Mouse (Mus musculus) liver, adult 2 months (tissue): ENCODE data around the gene Olfml2a. TPM values are rescaled to one million over a fixed set of nuclear protein-coding genes. Genes with fewer than 3 reads are reported as not detected.

Source experiments
- DNase-seq: peaks from one replicate; pipeline ENCODE4 v3.0.0-alpha.2; 2011; ENCODE audit warnings: low read depth, low spot score; ENCODE audit errors: extremely low read depth
- H3K27ac ChIP-seq: fragments of 200-500 bp; replicated peaks from 2 replicates; pipeline ENCODE4 v1.5.1; 2012; ENCODE audit warnings: low read depth, mild to moderate bottlenecking, control low read depth, inconsistent platforms, low read length; ENCODE audit not compliant: insufficient read depth
- H3K27me3 ChIP-seq: fragments of 200-500 bp; 2 replicates; pipeline ENCODE4 v1.6.1; 2012; ENCODE audit warnings: mild to moderate bottlenecking, moderate library complexity, low read length, inconsistent platforms; ENCODE audit not compliant: control insufficient read depth, insufficient read depth
- H3K36me3 ChIP-seq: fragments of 200-500 bp; 2 replicates; pipeline ENCODE4 v1.6.1; 2012; ENCODE audit warnings: low read length, inconsistent platforms; ENCODE audit not compliant: control insufficient read depth, insufficient read depth
- H3K4me1 ChIP-seq: fragments of 200-500 bp; 2 replicates; pipeline ENCODE4 v1.6.1; 2011; ENCODE audit warnings: low read length; ENCODE audit not compliant: control insufficient read depth, insufficient read depth
- H3K4me3 ChIP-seq: fragments of 200-500 bp; 2 replicates; pipeline ENCODE4 v1.5.1; 2011; ENCODE audit warnings: low read depth, mild to moderate bottlenecking, control low read depth, low read length, moderate library complexity; ENCODE audit not compliant: insufficient read depth
- H3K79me2 ChIP-seq: fragments of 200-500 bp; 2 replicates; pipeline ENCODE4 v1.6.1; 2012; ENCODE audit warnings: inconsistent platforms, mild to moderate bottlenecking, low read length, moderate library complexity; ENCODE audit not compliant: control insufficient read depth, insufficient read depth
- H3K9ac ChIP-seq: fragments of 200-500 bp; 2 replicates; pipeline ENCODE4 v1.6.1; 2012; ENCODE audit warnings: low read depth, mild to moderate bottlenecking, control low read depth, inconsistent platforms, low read length
- CTCF ChIP-seq: fragments of 200-500 bp; IDR thresholded peaks from 2 replicates; pipeline ENCODE4 v1.5.1; 2011; ENCODE audit warnings: low read depth, low read length, control low read depth
- POLR2A ChIP-seq: fragments of 200-500 bp; IDR thresholded peaks from 2 replicates; pipeline ENCODE4 v1.6.1; 2011; ENCODE audit warnings: low read length, control low read depth; ENCODE audit not compliant: insufficient read depth; ENCODE audit errors: extremely low read depth
- WGBS: fragments of 180-500 bp; shearing (Covaris S2); methylation state at CpG from one replicate; pipeline ENCODE4 v1.1.7; 2018; 5-methylcytosine and 5-hydroxymethylcytosine counted together
- polyA plus RNA-seq: library from polyadenylated mRNA; depleted of rRNA; stranded (reverse); fragments of >200 nt; gene quantifications from 2 replicates; pipeline ENCODE4 v1.2.3, GENCODE M21; 2012
- total RNA-seq: library from RNA; depleted of rRNA; stranded (reverse); fragments of >200 nt; gene quantifications from 2 replicates; pipeline ENCODE4 v1.2.3, GENCODE M21; 2014

The Olfml2a gene
- total and polyA plus RNA-seq, 2 experiments, result 0.07 to 0.09 TPM

DNA sequence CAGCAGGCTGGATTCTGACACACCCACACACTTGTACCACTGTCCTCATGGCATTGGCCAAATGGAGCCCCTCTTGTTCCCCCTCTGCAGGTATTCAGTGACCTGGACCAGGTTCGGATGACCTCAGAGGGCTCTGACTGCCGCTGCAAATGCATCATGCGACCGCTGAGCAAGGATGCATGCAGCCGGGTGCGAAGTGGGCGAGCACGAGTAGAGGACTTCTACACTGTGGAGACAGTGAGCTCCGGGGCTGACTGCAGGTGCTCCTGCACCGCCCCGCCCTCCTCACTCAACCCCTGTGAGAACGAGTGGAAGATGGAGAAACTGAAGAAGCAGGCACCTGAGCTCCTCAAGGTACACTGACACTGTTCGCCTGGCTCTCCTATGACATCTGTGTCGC is 9.6 kb downstream of the Olfml2a start:
- TF ChIP-seq CTCF (no peak), POLR2A (no peak)
- no peak for DNase-seq
- no peaks in the 10 kb centered on the region for H3K4me1 ChIP-seq
- H3K27ac ChIP-seq, result no peak overlapping the region
- WGBS, result 80% methylated on average over 14 of the region's 14 CpGs
- no peak overlapping the region for H3K9ac ChIP-seq
- no peak overlapping the region for H3K4me3 ChIP-seq
- no peaks in the 10 kb centered on the region for H3K36me3 ChIP-seq
- H3K27me3 ChIP-seq, result no peaks in the 10 kb centered on the region
- no peaks in the 10 kb centered on the region for H3K79me2 ChIP-seq

DNA sequence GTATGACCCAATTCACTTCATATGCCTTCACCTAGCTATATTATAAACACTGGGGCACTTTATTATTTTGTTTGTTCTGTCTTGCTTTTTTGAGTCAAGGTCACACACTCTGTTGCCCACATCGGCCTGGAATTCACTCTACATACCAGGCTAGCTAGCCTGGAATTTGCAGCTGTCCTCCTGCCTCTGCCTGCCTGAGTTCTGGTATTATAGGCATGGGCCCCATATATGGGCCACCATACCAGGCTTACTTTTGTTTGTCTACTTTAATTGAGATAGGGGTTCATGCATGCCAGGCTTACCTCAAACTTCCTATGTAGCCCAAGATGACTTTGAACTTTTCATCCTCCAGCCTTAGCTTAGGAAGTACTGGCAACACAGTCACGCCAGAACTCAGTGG is 10.1 kb downstream of the Olfml2a start:
- Histone ChIP-seq H3K36me3 (no peaks in the 10 kb centered on the region), H3K27me3 (no peaks in the 10 kb centered on the region), H3K4me1 (no peaks in the 10 kb centered on the region), H3K79me2 (no peaks in the 10 kb centered on the region), H3K4me3 (no peak overlapping the region), H3K9ac (no peak overlapping the region), H3K27ac (no peak overlapping the region)
- TF ChIP-seq POLR2A (no peak), CTCF (no peak)
- WGBS, result 69% methylated on average over 2 of the region's 2 CpGs
- no peak for DNase-seq

DNA sequence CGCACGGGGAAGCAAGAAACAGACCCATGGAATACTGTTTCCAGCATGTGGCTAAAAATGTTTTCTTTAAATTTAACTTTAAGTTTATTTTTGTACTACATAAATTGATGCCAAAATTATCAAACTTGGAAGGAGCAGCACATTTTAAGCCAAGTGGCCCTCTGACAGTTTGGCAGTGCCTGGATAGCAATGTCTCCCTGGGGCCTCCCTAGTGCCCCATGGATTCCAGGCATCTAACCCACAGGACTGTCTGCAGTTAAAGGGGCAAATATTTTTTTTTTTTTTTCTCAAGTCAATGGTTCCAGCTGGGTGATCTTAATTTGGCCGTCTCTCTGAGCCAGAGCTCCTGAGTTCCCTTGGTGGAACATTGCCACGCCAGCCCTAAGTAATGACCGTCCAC is 11.4 kb downstream of the Olfml2a start:
- DNase-seq, result no peak
- WGBS, result 95% methylated on average over 5 of the region's 5 CpGs
- Histone ChIP-seq H3K9ac (no peak overlapping the region), H3K4me3 (no peak overlapping the region), H3K27ac (no peak overlapping the region), H3K4me1 (no peaks in the 10 kb centered on the region), H3K36me3 (no peaks in the 10 kb centered on the region), H3K27me3 (no peaks in the 10 kb centered on the region), H3K79me2 (no peaks in the 10 kb centered on the region)
- TF ChIP-seq POLR2A (no peak), CTCF (no peak)

DNA sequence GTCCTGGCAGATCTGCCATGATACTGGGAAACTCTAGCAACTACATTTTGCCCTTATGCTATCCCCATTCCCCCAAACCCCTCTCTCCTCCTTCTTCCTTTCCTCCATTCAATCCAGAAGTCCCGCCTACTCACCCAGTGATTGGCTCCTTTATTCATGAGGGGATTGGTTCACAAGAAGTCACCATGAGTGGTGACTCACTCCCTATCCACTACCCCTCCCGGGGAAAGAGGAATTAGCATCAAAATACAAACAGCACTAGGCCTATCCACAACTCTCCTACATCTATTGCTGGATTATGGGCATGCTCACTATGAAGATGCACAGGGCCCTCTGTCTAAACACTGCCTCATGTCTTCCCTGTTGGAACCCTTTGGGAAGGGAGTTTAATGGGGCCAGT is 12.2 kb downstream of the Olfml2a start:
- WGBS, result 63% methylated on average over 2 of the region's 2 CpGs
- Histone ChIP-seq H3K9ac (no peak overlapping the region), H3K4me3 (no peak overlapping the region), H3K27me3 (no peaks in the 10 kb centered on the region), H3K36me3 (no peaks in the 10 kb centered on the region), H3K4me1 (no peaks in the 10 kb centered on the region), H3K27ac (no peak overlapping the region), H3K79me2 (no peaks in the 10 kb centered on the region)
- no peak for DNase-seq
- TF ChIP-seq POLR2A (no peak), CTCF (no peak)

- TF ChIP-seq CTCF (no peak), POLR2A (no peak)
- Histone ChIP-seq H3K36me3 (no peaks in the 10 kb centered on the region), H3K4me1 (no peaks in the 10 kb centered on the region), H3K4me3 (no peak overlapping the region), H3K9ac (no peak overlapping the region), H3K27ac (no peak overlapping the region), H3K79me2 (no peaks in the 10 kb centered on the region), H3K27me3 (no peaks in the 10 kb centered on the region)
- WGBS, result 75% methylated on average over 3 of the region's 3 CpGs
- DNase-seq, result no peak
These were observed 12.8 kb downstream of the Olfml2a start for GRCm38 (mm10) chr2:38944460-38945161.

- Histone ChIP-seq H3K27me3 (no peaks in the 10 kb centered on the region), H3K79me2 (no peaks in the 10 kb centered on the region), H3K4me1 (no peaks in the 10 kb centered on the region), H3K9ac (no peak overlapping the region), H3K4me3 (no peak overlapping the region), H3K36me3 (no peaks in the 10 kb centered on the region), H3K27ac (no peak overlapping the region)
- WGBS, result 68% methylated on average over 7 of the region's 7 CpGs
- TF ChIP-seq CTCF (no peak), POLR2A (no peak)
- no peak for DNase-seq
These were observed 15.8 kb downstream of the Olfml2a start for GRCm38 (mm10) chr2:38947566-38947965.
